Mouse (Mus musculus) brown adipose tissue, adult 24 weeks (tissue): ENCODE data around the gene Nucks1. TPM values are rescaled to one million over a fixed set of nuclear protein-coding genes. Genes with fewer than 3 reads are reported as not detected.

Experiments used
- polyA plus RNA-seq: library from polyadenylated mRNA; stranded (reverse); fragments of >200 nt; gene quantifications from 2 replicates; pipeline ENCODE4 v1.2.4, GENCODE M21; 2012; ENCODE audit not compliant: missing spikeins, insufficient read depth, insufficient read length

Gene Nucks1
- polyA plus RNA-seq, 1 experiment = 44.2 TPM

Other genes starting within 250 kb of the Nucks1 start
- 2.3 and 10.5 TPM in 2 replicates for gene Rab7b, start 221.8 kb upstream of the Nucks1 start, polyA plus RNA-seq
- gene Slc26a9, start 166.5 kb upstream of the Nucks1 start, polyA plus RNA-seq = not detected in 2 replicates
- gene Pm20d1, start 113.2 kb upstream of the Nucks1 start, polyA plus RNA-seq = 17.1 and 26.4 TPM in 2 replicates
- gene Slc41a1, start 83.0 kb upstream of the Nucks1 start, polyA plus RNA-seq = 13.7 and 15.9 TPM in 2 replicates
- 13.6 and 13.7 TPM in 2 replicates for gene Rab29, start 43.3 kb upstream of the Nucks1 start, polyA plus RNA-seq
- 0.44 TPM in 1 of 2 replicates, not detected in the other for gene Slc45a3, start 52.4 kb downstream of the Nucks1 start, polyA plus RNA-seq
- gene Elk4, start 97.1 kb downstream of the Nucks1 start, polyA plus RNA-seq = 38.8 and 47.3 TPM in 2 replicates
- 0.44 and 1.8 TPM in 2 replicates for gene Mfsd4a, start 157.5 kb downstream of the Nucks1 start, polyA plus RNA-seq
- 1.7 and 2.8 TPM in 2 replicates for gene Cdk18, start 229.2 kb downstream of the Nucks1 start, polyA plus RNA-seq